Mouse (Mus musculus): ENCODE measurements around the gene Lhx2. TPM values are rescaled to one million over a fixed set of nuclear protein-coding genes. Genes with fewer than 3 reads are reported as not detected.
A peak's percentile ranks its signal among the peaks of the same experiment; 100 is the strongest.

Lhx2 gene
- total RNA-seq, 2 experiments from 2014 or later: 0.78 TPM

GRCm38 (mm10) chr2:38358611-38359010 lies 19.5 kb downstream of the Lhx2 start:
- no peak for DNase-seq (ENCODE audit: low spot score in 2 of 2)

DNA sequence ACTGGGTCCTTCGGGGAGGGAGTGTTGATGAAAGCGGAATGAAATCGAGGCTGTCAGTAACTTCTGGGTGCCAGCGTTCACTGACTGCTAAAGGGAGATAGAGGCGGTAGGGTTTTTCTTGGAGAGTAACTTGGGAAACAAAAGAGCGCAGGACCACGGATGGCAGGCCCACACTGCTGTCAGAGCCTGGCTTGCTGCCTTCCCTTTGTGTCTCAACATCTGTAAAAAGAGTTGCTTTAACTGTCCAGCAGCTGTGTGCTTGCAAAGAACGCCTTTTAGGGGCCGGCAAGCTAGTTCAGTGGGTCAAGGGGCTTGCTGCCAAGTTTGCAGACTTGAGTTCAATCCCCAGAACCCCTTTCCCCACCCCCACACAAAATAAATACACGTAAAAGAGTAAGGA lies 20.1 kb downstream of the Lhx2 start:
- DNase-seq (ENCODE audit: low spot score in 2 of 2): peak in 1 of 2 experiments; percentile 28

- no peak for DNase-seq (ENCODE audit: low spot score in 2 of 2)
Observed at GRCm38 (mm10) chr2:38359811-38360210, 20.7 kb downstream of the Lhx2 start.

DNA sequence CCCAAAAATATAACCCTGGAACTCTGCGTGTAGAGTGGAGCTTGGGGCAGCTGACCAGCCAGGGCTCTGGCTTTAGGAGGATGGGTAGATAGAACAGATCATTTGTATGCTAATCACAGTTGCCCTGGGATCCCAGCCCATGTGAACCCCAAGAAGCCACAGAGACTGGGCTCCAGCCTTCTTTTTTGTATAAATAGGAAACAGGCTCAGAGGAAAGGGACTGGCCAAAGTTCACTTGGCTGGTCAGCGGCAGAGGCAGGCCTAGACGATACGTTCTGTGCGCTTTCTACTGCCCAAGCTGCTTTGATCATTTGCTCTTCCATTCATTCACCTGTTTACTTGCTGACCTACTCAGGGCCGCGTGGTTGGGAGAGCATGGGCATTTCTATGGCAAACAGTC lies 27.1 kb downstream of the Lhx2 start:
- no peak for DNase-seq (ENCODE audit: low spot score in 2 of 2)

- peak in 1 of 2 experiments; percentile 27 for DNase-seq (ENCODE audit: low spot score in 2 of 2)
Observed at GRCm38 (mm10) chr2:38367023-38367422, 27.9 kb downstream of the Lhx2 start.

DNA sequence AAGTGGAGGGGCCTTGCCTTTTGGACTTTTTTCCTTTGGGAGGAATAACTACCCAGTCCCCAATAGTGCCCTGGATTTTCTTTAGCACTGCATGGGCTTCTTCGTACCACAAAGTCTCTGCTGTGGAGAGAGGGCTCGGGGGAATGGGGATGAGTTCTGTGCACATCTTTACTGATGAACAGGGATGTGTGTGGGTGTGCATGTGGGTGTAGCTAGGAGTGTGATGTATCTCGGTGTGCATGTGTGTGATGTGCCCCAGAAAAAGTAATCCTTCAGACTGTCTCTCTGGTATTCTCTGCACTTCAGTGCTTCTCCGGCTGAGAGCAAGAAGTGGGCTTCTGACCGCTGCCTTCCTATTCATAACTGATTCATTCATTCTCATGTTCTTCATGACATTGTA lies 28.8 kb downstream of the Lhx2 start:
- DNase-seq (ENCODE audit: low spot score in 2 of 2): no peak

DNA sequence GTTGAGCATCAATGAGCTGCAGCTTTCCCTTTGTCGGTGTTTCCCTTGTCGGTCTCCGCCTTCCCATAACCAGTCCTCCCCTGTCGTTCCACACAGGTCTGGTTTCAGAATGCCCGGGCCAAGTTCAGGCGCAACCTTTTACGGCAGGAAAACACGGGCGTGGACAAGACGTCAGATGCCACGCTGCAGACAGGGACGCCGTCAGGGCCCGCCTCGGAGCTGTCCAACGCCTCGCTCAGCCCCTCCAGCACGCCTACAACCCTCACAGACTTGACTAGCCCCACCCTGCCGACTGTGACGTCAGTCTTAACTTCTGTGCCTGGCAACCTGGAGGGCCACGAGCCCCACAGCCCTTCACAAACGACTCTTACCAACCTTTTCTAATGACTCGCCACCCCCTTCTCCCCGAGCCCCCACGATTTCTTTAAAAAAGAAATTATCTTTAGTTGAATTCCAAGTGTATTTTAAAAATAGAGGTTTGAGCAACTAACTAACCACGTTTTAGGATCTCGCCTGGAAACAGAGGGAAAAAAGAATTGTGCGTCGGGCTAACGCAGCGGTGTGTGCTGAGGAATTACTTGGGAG lies 29.8 kb downstream of the Lhx2 start:
- DNase-seq (ENCODE audit: low spot score in 2 of 2): peak in 1 of 2 experiments; percentile 43

GRCm38 (mm10) chr2:38375606-38376304 lies 36.7 kb downstream of the Lhx2 start:
- DNase-seq (ENCODE audit: low spot score in 2 of 2): peak in 1 of 2 experiments; percentile 63

DNA sequence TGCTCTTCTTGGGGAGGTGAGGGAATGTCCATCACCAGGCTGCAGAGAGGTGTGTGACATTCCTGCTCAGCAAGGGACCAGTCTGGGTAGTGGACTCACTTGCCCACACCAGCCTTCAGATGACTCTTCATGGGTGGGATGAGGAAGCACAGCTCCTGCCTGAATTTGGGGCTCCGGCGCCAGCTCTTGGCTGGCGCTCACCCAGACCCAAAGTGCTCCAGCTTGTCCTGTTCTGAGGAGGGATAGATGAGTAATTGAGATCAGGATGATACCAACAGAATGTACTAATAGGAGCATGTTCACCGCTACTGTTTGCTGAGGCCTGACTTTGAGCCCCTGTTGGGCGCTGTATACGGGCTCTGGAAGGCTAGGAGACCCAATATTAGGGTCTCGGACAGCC lies 38.2 kb downstream of the Lhx2 start:
- DNase-seq (ENCODE audit: low spot score in 2 of 2): no peak

DNA sequence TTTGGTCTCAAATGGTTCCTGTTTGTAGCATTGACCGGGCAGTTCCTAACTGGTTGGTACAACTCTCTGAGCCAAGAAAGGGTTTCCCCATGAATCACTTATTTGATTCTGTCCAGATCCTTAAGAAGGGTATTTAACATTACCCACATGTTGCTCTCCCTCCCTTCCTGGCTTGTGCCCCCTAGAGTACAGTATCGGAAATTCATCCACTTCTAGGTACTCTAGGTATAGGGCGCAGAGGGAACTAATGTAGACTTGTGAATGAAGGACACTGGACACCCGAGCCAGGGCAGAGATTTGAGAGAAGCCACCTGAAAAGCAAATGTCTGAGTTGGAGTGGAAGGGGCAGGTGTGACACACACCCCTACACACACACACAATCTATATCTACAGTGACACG lies 39.3 kb downstream of the Lhx2 start:
- DNase-seq (ENCODE audit: low spot score in 2 of 2): no peak

GRCm38 (mm10) chr2:38378849-38379545 lies 39.9 kb downstream of the Lhx2 start:
- no peak for DNase-seq (ENCODE audit: low spot score in 2 of 2)

- no peak for DNase-seq (ENCODE audit: low spot score in 2 of 2)
Observed at GRCm38 (mm10) chr2:38379546-38379870, 40.4 kb downstream of the Lhx2 start.

- no peak for DNase-seq (ENCODE audit: low spot score in 2 of 2)
Observed at GRCm38 (mm10) chr2:38380136-38381083, 41.3 kb downstream of the Lhx2 start.

- no peak for DNase-seq (ENCODE audit: low spot score in 2 of 2)
Observed at GRCm38 (mm10) chr2:38387568-38388262, 48.6 kb downstream of the Lhx2 start.

DNA sequence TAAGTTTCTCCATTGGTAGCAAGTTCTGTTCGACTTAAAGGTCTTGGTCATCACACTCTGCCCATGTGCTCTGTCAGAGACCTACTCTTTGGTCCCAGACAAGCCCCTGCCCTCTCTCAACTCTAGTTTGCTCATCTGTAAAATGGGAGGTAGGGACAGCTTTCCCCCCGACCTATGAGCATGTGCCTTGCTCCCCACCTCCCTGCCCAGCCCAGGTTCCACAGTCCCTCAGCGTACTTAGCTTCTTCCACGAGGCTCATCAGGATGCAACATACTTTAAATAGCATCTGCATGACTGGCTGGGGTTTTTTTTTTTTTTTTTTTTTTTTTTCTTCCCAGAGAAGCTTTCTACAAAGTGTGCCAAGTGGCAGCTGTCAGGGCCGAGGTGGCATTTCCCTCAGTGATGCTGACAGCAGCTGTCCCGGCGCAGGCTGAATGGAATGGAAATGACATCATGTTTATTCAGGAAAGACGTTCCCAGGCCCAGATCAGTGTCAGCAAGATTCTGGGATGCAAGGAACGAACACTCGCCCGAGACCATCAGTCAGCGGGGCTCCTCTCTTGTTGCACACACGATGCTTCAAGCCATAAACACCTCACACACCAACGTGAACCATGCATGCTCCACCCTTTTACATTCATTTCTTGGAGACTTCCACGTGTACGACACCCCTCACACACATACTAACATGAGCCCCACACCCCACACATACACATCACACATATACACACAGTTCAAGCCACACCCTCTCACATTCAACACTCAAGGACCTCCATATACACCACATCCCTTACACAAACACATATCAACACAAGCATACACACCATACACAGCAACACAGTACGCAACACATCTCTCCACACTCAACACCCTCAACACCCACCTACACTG lies 56.1 kb downstream of the Lhx2 start:
- DNase-seq (ENCODE audit: low spot score in 2 of 2): peak in 1 of 2 experiments; percentile 60

DNA sequence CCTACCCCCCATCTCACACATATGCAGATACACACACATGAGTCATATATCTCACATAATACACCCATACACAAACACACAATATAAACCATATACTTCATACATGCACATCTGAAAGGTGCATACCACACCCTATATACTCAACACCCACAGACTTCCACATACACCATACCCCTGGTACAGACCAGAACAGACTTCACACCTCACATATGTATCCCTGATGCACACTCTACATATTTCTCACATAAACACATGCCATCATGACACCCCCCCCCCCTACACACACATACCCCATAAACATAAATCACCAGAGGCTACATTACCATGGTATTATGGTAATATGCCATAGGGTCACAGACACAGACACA lies 56.8 kb downstream of the Lhx2 start:
- DNase-seq (ENCODE audit: low spot score in 2 of 2): no peak

GRCm38 (mm10) chr2:38397306-38397705 lies 58.2 kb downstream of the Lhx2 start:
- no peak for DNase-seq (ENCODE audit: low spot score in 2 of 2)

GRCm38 (mm10) chr2:38397882-38398281 lies 58.8 kb downstream of the Lhx2 start:
- DNase-seq (ENCODE audit: low spot score in 2 of 2): no peak

GRCm38 (mm10) chr2:38402611-38403010 lies 63.5 kb downstream of the Lhx2 start:
- DNase-seq (ENCODE audit: low spot score in 2 of 2): no peak

GRCm38 (mm10) chr2:38403231-38403630 lies 64.2 kb downstream of the Lhx2 start:
- DNase-seq (ENCODE audit: low spot score in 2 of 2): no peak

All from gastrocnemius, postnatal 4 days (tissue).